Mouse (Mus musculus) forebrain, embryonic 10.5 days (tissue): Measurements from ENCODE around the gene Vps4b. TPM values are rescaled to one million over a fixed set of nuclear protein-coding genes. Genes with fewer than 3 reads are reported as not detected.

Experiments used
- DNase-seq: peaks from one replicate; pipeline ENCODE4 v3.0.0-alpha.2; 2017; ENCODE audit warnings: low spot score; ENCODE audit errors: extremely low spot score
- H3K27ac ChIP-seq: fragments of 300-500 bp; sonication (generic); 2 replicates; pipeline ENCODE4 v1.5.1; 2016; ENCODE audit warnings: mild to moderate bottlenecking
- H3K27me3 ChIP-seq: fragments of 300-500 bp; sonication (generic); 2 replicates; pipeline ENCODE4 v1.6.1; 2016; ENCODE audit warnings: mild to moderate bottlenecking; ENCODE audit not compliant: poor library complexity, severe bottlenecking
- H3K36me3 ChIP-seq: fragments of 300-500 bp; sonication (generic); replicated peaks from 2 replicates; pipeline ENCODE4 v1.6.1; 2016; ENCODE audit warnings: mild to moderate bottlenecking, moderate library complexity
- H3K4me1 ChIP-seq: fragments of 300-500 bp; sonication (generic); 2 replicates; pipeline ENCODE4 v1.6.1; 2016
- H3K4me3 ChIP-seq: fragments of 300-500 bp; sonication (generic); 2 replicates; pipeline ENCODE4 v1.5.1; 2016; ENCODE audit warnings: mild to moderate bottlenecking, moderate library complexity
- H3K9me3 ChIP-seq: fragments of 300-500 bp; sonication (generic); 2 replicates; pipeline ENCODE4 v1.6.1; 2016; ENCODE audit warnings: mild to moderate bottlenecking, moderate library complexity
- WGBS: fragments of 180-500 bp; shearing (Covaris S2); methylation state at CpG from one replicate; pipeline ENCODE4 v1.1.7; 2016; 5-methylcytosine and 5-hydroxymethylcytosine counted together
- polyA plus RNA-seq: library from polyadenylated mRNA; unstranded; fragments of >200 nt; fragmentation: Nextera tagmentation; extraction: Ambion mirVana; gene quantifications from 2 replicates; pipeline ENCODE4 v1.2.1, GENCODE M21; 2016

Gene Vps4b
- 67.8 and 68.3 TPM in 2 replicates for polyA plus RNA-seq

DNA sequence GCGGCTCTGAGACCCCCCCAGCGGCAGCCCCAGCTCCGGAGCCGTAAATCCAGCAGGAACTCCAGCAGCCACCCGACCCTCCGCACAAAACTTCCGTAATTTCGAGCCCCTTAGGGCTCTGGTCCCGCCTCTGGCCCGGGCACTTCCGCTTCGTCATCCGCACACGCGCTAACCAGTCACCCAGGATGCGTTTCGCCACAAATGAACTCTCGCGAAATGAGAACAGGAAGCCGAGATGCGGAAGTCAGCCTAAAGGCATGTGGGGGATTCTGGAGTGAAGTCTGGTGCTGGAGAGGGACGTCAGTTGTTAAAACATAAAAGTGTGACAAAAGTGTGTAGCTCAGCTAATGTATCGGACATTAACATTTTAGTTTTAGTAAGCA, at the start of gene Vps4b:
Gene Vps4b (minus strand): TSS at position 187 of the 383 bp plus-strand sequence.
- DNase-seq: peak; percentile 92
- under 1% methylated on average over 23 of the region's 23 CpGs for WGBS
- peak within 1 kb of the TSS; percentile 92 for H3K27ac ChIP-seq
- no peaks in the 10 kb centered on the region for H3K27me3 ChIP-seq
- no peaks in the 10 kb centered on the region for H3K9me3 ChIP-seq
- peaks cover 22% of the 10 kb centered on the region for H3K4me1 ChIP-seq
- peaks cover 11% of the 10 kb centered on the region for H3K36me3 ChIP-seq
- peak within 1 kb of the TSS; percentile 76 for H3K4me3 ChIP-seq

DNA sequence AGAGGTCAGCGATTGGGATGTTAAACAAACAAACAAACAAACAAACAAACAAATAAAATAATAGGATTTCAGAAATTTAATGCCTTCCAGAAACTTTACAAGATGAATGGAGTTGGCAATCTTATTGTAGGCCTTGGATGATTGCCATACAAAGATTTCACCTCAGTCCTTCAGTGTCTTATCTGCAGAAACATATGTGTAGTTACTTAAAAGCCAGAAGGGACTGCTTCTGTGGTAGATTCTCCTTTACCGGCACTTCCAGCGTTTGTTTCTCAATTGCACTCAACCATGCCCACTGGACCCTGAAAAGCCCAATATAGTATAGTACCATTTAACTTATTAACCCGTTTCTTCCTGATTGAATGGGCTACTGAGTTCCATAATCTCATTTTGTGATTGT, 32.3 kb upstream of the Vps4b start:
- WGBS: 80% methylated on average over 4 of the region's 4 CpGs
- Histone ChIP-seq H3K27me3 (no peaks in the 10 kb centered on the region), H3K36me3 (no peaks in the 10 kb centered on the region), H3K4me1 (no peaks in the 10 kb centered on the region), H3K4me3 (no peak overlapping the region), H3K27ac (no peak overlapping the region), H3K9me3 (no peaks in the 10 kb centered on the region)
- DNase-seq: no peak

DNA sequence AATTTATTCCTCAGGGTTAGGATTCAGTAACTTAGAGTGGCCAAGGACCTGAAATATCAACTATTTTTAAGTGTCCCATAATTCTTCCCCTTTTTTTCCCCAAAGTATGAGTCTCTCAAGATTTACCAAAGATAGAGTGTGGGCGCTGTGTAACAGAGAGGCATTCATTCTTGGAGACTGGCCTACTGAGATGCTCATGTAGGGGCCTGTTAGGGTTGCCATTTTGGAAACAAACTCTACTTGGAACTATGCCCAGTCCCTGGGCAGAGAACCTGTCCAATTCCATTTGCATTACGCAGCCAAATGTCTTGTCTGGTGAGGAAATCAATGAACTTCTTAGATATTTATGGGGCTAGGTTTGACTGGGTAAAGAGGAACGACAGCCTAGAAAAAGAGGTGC, 25.8 kb upstream of the Vps4b start:
- DNase-seq: no peak
- Histone ChIP-seq H3K4me3 (no peak overlapping the region), H3K4me1 (no peaks in the 10 kb centered on the region), H3K36me3 (no peaks in the 10 kb centered on the region), H3K27ac (no peak overlapping the region), H3K9me3 (no peaks in the 10 kb centered on the region), H3K27me3 (no peaks in the 10 kb centered on the region)
- WGBS: 89% methylated on average over 3 of the region's 3 CpGs

DNA sequence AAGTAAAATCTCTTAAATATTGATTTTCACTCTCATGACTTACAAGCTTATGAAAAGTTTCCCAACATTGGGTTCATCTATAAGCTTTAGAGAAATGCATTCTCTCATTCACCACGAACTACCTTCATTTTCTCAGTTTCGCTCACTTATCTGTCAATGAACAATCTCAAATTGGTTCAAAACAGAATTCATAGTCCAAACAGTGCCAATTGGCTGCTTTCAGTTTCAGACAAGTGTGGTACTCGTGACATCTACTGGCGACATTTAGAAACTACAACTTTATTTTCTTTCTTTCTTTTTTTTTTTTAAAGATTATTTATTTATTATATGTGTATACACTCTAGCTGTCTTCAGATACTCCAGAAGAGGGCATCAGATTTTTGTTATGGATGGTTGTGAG, 21.8 kb upstream of the Vps4b start:
- Histone ChIP-seq H3K4me3 (no peak overlapping the region), H3K27me3 (no peaks in the 10 kb centered on the region), H3K36me3 (no peaks in the 10 kb centered on the region), H3K4me1 (no peaks in the 10 kb centered on the region), H3K9me3 (no peaks in the 10 kb centered on the region), H3K27ac (no peak overlapping the region)
- 33% methylated on average over 4 of the region's 4 CpGs for WGBS
- no peak for DNase-seq

DNA sequence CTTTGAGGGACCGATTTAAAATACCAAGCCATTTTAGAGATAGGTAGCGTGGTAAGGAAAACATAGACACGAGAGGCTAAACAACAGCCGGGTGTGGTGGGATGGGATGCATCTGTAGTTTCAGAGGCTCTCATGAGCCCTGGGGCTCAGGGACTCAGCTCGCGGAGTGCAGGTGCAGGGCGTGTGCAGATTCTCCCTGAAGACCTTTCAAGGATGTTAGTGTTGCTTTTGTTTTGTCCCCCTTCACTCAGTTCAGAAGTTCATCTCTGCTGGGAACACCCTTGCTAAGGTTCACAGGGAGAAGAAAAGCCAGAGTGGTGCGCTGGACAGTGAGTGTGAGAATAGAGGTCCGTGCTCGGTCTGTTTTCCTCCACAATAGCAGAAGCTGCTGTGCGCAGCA, 20.2 kb upstream of the Vps4b start:
- H3K36me3 ChIP-seq: no peaks in the 10 kb centered on the region
- no peaks in the 10 kb centered on the region for H3K4me1 ChIP-seq
- H3K4me3 ChIP-seq: no peak overlapping the region
- H3K27me3 ChIP-seq: no peaks in the 10 kb centered on the region
- H3K27ac ChIP-seq: no peak overlapping the region
- H3K9me3 ChIP-seq: no peaks in the 10 kb centered on the region
- DNase-seq: no peak
- 91% methylated on average over 11 of the region's 11 CpGs for WGBS

DNA sequence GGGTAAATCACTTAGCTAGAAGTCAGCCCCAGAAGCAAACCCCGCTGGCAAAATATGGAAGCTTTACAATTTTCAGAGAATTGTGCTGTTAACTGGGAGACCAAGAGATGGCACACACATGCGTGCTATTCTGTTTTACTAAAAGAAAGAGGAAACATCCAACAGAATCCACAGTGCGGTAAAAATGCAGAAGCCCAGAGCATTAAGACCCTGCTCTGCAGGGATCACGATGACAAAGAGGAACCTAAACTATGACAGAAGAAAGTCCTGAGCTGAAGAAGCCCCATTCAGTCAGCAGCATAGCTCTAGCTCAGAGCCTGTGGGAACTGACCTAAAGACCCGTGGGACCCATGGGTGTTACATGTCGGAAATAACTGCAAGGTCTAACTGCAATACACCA, 18.7 kb upstream of the Vps4b start:
- no peaks in the 10 kb centered on the region for H3K4me1 ChIP-seq
- 88% methylated on average over 6 of the region's 6 CpGs for WGBS

DNA sequence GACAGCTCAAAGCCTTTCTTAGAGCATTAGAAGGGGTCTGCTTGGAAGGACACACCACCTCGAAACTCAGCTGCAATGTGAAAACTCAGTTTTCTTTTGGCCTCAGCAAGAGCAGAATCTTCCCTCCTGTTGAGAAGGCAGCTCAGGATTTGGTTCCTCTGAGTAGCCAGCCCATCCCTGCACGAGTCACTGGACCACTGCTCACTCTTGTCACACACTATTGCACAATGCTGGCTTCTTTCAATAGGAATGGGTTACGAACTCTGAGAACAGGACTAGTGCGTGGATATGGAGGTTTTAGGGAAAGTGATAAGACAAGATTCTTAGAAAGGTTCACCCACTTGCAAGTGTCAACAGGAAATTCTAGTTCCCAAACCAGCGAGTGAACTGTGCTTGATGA, 18.3 kb upstream of the Vps4b start:
- WGBS: 81% methylated on average over 5 of the region's 5 CpGs

More for the DNA sequence above, 18.7 kb upstream of the Vps4b start:
- Histone ChIP-seq H3K36me3 (no peaks in the 10 kb centered on the region), H3K27me3 (no peaks in the 10 kb centered on the region), H3K27ac (no peak overlapping the region), H3K9me3 (no peaks in the 10 kb centered on the region), H3K4me3 (no peak overlapping the region)
- no peak for DNase-seq

DNA sequence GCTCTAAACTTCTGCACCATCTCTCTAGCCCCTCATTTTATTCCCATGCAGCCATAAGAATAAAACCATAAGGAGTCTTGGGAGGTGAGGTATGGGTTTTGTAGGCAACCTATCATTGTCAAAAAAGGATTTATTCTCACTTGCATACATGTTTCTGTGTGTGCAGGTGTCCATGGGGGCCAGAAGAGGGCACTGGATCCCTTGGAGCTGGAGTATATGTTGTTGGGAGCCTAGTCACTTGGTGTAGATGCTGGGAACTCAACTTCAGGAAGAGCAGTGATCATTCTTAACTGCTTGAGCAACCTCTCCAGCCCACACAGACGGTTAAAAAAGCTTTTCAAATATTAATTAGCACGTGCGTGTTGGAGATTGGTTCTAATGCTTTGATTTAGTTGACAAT, 3.4 kb upstream of the Vps4b start:
- WGBS: 85% methylated on average over 3 of the region's 3 CpGs
- DNase-seq: no peak

More for the DNA sequence above, 18.3 kb upstream of the Vps4b start:
- H3K27ac ChIP-seq: no peak overlapping the region
- no peaks in the 10 kb centered on the region for H3K27me3 ChIP-seq
- H3K4me3 ChIP-seq: no peak overlapping the region
- H3K9me3 ChIP-seq: no peaks in the 10 kb centered on the region
- no peak for DNase-seq
- no peaks in the 10 kb centered on the region for H3K4me1 ChIP-seq
- no peaks in the 10 kb centered on the region for H3K36me3 ChIP-seq

DNA sequence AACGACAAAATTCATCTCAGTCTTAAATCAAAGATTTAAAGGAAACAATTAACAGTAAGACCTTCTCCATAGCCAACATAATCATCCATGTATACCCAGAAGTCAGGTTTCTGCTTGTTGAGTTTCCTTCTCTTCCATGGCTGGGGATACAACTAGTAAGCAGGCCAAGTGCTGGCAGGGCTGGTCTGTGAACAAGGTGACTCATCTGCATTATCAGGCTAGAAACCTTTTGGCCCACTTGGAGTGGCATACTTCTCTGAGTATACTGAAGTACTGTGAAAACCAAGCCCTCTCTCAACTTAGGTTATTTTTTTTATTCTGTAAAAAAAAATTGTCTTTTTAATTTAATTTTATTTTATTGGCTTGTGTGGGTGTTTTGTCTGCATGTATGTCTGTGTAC, 2.9 kb upstream of the Vps4b start:
- WGBS: 67% methylated on average over 1 of the region's 1 CpGs

More for the DNA sequence above, 3.4 kb upstream of the Vps4b start:
- no peaks in the 10 kb centered on the region for H3K27me3 ChIP-seq
- H3K4me3 ChIP-seq: no peak overlapping the region
- peaks cover 15% of the 10 kb centered on the region for H3K4me1 ChIP-seq
- no peak overlapping the region for H3K27ac ChIP-seq
- H3K36me3 ChIP-seq: no peaks in the 10 kb centered on the region
- no peaks in the 10 kb centered on the region for H3K9me3 ChIP-seq

DNA sequence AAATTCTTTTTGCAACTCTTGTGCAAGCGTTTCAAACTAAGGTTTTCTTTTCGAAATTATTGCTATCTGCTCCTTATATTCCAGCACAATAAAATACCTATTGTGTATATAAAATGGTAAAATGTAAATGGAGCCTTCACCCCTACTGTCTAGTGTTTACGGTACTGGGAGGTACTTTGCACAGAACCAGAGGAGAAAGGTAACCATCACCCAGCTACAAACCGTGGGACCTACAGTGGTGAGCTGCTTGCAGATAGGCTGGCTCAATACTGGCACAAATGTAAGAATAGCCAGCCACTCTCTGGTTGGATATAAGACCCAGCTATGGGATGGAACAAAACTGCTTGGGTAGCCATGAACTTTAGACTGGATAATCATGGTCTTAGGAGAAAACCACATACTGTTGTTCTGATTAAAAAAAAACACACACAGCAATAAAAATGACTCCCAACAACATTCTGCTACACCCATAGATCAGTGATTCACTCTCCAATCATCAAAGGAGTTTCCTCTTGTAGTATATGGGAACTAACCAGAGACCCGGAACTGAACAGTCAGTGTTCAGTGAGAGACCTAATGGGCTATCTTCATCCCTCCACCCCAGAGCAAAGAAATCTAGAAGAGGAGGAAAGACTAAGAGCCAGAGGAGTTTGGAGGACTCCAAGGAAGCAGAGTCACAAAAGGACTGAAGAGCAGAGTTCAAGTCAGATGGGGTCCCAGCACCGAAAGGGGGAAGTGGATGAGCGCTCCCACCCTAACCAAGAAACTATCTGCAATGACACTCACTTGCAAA, 655 bp upstream of the Vps4b start:
- peaks cover 6% of the 10 kb centered on the region for H3K36me3 ChIP-seq
- DNase-seq: no peak
- H3K27ac ChIP-seq: peak overlapping the region; percentile 92
- no peaks in the 10 kb centered on the region for H3K9me3 ChIP-seq
- H3K4me1 ChIP-seq: peaks cover 22% of the 10 kb centered on the region
- H3K4me3 ChIP-seq: peak overlapping the region; percentile 76
- no peaks in the 10 kb centered on the region for H3K27me3 ChIP-seq
- WGBS: 62% methylated on average over 7 of the region's 7 CpGs

More for the DNA sequence above, 2.9 kb upstream of the Vps4b start:
- peaks cover 20% of the 10 kb centered on the region for H3K4me1 ChIP-seq
- H3K4me3 ChIP-seq: no peak overlapping the region
- no peaks in the 10 kb centered on the region for H3K36me3 ChIP-seq
- no peak overlapping the region for H3K27ac ChIP-seq
- DNase-seq: no peak
- no peaks in the 10 kb centered on the region for H3K9me3 ChIP-seq
- no peaks in the 10 kb centered on the region for H3K27me3 ChIP-seq

DNA sequence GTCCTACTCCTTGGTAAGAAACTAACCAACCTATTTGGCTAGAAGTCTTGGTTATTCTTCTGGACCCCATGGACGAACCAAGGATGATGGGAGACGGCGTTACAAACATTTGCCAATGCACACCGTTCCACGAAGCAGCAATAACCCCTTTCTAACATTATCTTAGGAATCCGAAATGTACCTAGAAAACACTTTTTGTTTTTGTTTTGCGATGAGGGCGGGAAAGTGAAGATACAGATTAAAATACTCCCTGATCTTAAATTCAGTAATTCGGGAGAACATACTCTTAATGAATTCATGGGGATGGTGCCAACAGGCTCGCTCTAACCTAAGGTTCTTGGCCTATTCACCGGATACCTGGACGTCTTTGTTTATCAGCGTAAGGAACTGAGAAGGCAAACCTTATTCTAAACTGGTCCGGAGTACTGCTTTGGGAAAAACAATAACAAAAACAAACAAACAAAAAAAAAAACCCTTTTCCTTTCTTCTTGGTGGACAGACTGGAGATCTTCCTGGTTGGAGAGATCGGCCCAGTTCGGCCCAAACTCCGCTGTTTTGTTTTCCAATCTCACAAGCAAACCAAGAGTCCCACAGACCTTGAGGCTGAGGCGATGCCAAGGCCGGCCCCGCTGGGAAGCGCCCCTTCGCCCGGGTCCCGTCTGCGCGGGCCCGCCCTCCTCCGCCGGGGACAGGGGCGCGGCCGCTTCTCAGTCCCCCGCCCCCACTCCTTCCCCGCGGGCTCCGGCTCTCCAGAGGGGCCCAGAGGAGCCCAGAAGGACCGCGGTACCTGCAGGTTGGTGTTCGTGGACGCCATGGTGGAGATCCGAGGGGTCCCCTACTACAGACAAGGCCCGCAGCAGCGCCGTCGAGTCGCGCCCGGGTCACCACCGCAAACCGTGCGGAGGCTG, 640 bp downstream of the Vps4b start:
- Histone ChIP-seq H3K4me1 (peaks cover 22% of the 10 kb centered on the region), H3K4me3 (peak overlapping the region; percentile 76), H3K9me3 (no peaks in the 10 kb centered on the region), H3K36me3 (peaks cover 12% of the 10 kb centered on the region), H3K27me3 (no peaks in the 10 kb centered on the region), H3K27ac (peak overlapping the region; percentile 92)
- DNase-seq: peak; percentile 14
- WGBS: 4% methylated on average over 51 of the region's 51 CpGs

DNA sequence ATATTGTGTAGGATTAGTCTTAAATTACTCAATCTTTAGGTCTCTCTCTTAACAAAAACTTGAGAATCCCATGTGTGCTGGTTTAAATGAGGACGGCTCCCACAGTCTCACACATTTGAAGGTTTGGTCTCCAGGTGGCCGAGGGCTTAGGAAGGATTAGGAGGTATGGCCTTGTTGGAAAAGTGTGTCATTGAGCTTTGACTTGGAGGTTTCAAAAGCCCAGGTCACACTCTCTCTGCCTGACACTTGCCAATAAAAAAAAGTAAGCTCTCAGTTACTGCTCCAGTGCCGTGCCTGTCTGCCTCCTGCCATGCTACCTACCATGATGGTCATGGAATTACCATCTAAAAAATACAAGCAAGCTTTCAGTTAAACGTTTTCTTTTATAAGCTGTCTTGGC, 21.6 kb downstream of the Vps4b start:
- Histone ChIP-seq H3K4me1 (no peaks in the 10 kb centered on the region), H3K27ac (no peak overlapping the region), H3K4me3 (no peak overlapping the region), H3K36me3 (peaks cover 94% of the 10 kb centered on the region), H3K9me3 (no peaks in the 10 kb centered on the region), H3K27me3 (no peaks in the 10 kb centered on the region)
- DNase-seq: no peak
- 86% methylated on average over 4 of the region's 4 CpGs for WGBS

DNA sequence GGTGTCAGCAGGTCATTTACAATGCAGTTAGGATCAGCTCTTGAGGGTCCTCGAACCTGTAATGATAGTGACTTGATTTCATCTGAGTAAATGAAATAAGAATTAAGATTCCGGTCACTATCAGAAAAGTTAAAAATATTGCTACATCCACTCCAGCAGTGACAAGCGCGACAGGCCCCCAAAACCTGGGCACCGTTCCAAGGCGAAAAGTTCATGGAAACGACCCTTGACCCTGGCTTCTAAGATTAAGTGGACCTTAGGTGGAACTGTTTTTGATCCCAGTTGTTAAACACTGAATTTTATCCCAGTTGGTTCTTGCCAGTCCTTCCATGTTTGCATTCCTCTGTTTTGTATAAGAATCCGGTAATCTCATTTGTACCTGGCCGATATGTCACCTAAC, 22.4 kb downstream of the Vps4b start:
- no peaks in the 10 kb centered on the region for H3K9me3 ChIP-seq
- H3K36me3 ChIP-seq: peaks cover 93% of the 10 kb centered on the region
- H3K4me3 ChIP-seq: no peak overlapping the region
- no peak for DNase-seq
- H3K27me3 ChIP-seq: no peaks in the 10 kb centered on the region
- no peak overlapping the region for H3K27ac ChIP-seq
- 92% methylated on average over 9 of the region's 9 CpGs for WGBS
- no peaks in the 10 kb centered on the region for H3K4me1 ChIP-seq
